Mouse (Mus musculus): ENCODE data around the gene Dpp9.

DNA sequence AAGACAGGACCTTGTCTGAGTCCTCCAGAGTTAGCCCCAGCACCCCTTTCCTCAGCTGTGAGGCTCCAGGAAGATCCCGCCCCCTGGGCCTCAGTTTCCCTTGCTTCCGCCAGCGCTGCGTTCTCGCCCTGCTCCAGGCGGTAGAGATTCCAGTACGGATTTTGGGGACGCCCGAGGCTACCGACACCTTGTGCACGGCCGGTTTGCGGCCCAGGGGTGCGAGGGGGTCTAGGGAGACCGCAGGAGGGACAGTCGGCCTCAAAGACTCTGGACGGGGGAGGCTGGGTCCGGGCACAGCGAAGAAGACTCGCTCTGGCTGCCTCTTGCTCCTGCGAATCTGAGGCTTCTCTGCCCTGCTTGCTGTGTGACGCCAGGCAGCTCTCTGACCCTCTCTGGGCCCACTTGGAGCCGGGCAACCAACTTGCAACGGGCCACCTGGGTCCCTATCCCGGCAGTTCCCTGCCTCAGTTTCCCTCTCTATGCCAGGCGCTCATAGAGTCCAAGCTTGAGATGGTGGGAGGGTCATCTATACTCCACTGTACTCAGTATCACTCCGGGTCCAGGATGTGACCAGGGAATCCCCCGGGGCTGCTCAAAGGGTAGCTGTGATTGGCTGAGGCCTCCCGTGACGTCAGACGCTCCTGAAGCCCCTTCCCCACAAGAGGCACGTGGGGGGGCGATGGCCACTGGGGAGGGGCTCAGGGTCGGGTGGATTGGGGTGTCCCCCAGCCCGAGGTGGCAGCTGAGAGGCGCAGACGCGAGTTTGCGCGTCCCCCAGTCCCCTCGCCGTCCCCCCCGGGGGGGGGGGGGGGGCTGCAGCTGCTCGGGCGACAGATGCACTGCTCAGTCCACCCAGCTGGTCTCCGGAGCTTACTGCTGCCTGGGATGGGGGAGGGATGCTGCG is 76.8 kb downstream of the Dpp9 start:
- TF ChIP-seq POLR2A (IDR thresholded peaks at IDR 0.05; ENCODE audit: control insufficient read depth, extremely low read depth, insufficient read depth, low read length, poor library complexity): no peak
- no peak for TF ChIP-seq CTCF (IDR thresholded peaks at IDR 0.05; ENCODE audit: borderline replicate concordance, control insufficient read depth, extremely low read depth, insufficient read depth, low read length, poor library complexity)

All from thymus, adult 2 months (tissue).